Mouse (Mus musculus): ENCODE results near the gene Trim71.
"Not testable (repeated sequence)": the region's sequence is repeated elsewhere in the genome, so short reads cannot be mapped to it uniquely, and the experiment has no call there.

Trim71 gene

DNA sequence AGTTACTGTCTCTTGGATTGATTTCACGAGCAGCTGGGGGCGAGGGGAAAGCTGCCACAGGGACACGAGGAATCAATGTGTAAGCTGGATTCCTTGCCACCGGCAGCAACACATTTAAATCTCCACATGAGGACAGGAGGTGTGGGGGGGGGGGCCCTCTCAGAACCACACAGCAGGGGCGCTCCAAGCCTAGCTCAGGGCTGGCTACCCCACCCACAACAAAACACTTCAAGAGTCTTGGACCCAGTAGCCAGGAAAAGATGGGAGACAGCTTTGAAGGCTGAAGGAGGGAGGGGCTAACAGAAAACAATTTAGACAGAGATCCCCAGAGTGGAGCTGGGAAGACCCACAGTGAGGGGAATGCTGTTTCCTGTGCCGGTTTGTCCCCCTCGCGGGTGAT lies 38.3 kb downstream of the Trim71 start:
- DNase-seq (ENCODE audit: low read depth), result no peak

DNA sequence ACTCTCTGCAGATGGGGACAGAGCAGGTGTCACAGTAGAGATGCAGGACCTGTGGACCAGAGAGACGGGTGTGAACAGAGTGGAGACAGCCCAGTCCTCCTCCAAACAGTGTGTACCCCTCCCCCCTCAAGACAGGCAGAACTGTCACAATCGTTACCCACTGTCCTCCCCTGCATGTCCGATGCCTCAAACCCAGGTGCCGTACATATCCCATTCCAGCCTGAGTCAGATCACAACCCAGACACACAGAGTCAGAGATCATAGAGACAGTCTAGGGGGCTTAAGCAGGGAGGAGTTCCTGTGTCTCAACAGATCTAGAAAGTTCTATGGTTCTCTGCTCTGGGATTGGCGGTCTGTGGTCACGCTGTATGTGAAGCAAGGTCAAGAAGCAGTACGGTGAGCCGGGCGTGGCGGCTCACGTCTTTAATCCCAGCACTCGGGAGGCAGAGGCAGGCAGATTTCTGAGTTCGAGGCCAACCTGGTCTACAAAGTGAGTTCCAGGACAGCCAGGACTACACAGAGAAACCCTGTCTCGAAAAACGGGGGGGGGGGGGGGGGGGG lies 39.0 kb downstream of the Trim71 start:
- DNase-seq (ENCODE audit: low read depth), result no peak

DNA sequence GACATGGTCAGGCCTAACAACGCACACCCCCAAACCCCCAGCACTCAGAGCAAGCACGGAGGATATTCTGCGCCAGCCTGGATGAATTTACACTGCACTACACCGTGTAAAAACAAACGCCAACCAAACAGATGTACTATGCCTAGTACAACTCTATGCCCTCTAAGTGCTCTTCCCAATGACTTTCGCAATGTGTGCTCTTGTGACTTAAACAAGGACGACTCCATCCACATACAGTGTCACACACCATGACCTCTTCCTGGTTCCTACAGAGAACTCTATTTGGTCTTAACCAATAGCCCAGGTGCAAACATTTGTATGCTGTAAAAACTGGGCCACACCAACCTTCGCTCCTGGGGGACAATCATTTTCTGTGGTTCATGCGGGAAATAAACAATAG lies 41.7 kb downstream of the Trim71 start:
- DNase-seq (ENCODE audit: low read depth), result no peak

DNA sequence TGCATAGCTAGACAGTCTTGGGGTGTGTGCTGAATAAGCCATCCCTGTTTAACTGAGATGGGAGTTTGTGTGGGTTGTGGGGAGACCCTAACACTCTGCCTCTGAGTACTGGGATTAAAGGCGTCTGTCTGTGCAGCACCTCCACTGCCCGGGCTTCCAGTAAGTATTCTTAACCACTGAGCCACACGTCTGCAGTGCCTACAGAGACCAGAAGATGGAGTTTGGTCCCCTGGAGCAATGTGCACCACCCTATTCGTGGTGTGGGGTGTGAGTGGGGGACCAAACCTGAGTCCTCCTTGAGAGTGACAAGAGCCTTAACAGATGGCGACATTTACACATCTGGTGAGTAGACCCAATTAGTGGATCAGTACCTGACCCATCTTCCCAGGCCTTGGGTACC lies 42.1 kb downstream of the Trim71 start:
- no peak for DNase-seq (ENCODE audit: low read depth)

DNA sequence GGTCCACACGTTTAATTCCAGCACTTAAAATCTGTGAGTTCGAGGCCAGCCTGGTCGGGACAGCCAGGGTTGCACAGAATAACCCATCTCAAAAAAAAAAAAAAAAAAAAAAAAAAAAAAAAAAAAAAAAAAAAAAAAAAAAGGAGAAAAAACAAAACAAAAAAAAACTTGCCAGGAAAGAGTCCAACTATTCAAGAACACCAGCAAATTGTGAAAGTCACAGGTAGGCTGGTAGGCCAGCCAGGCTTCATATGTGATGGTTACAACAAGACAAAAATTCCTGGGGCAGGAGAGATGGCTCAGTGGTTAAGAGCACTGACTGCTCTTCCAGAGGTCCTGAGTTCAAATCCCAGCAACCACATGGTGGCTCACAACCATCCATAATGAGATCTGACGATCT lies 43.6 kb downstream of the Trim71 start:
- not testable (repeated sequence) for DNase-seq (ENCODE audit: low read depth)

DNA sequence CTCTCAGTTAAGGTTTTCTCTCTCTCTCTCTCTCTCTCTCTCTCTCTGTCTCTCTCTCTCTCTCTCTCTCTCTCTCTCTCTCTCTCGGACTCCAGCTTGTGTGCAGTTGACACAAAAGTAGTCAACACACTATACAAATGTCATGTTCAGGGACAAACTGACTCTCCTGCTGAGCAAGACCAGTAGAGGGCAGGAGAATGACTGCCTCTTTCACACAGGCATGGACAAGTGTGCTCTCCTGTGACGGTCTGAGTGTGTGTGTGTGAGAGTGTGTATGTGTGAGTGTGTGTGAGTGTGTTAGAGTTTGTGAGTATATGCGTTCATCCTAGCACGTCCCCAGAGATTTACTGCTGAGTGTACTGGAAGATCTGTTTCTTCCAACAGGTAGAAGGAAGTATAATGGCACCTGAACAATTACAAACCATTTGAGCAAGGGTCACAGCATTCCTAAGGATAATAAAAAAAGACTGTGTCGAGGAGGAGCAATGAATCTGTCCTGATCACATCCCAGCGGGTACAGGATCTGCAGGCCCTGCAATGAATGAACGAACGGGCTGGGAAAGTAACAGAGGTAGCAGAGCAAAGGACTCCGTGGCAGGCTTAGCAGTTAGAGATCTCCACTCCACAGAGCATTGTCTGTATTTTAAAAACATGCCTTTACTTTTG lies 45.2 kb downstream of the Trim71 start:
- DNase-seq (ENCODE audit: low read depth), result no peak

DNA sequence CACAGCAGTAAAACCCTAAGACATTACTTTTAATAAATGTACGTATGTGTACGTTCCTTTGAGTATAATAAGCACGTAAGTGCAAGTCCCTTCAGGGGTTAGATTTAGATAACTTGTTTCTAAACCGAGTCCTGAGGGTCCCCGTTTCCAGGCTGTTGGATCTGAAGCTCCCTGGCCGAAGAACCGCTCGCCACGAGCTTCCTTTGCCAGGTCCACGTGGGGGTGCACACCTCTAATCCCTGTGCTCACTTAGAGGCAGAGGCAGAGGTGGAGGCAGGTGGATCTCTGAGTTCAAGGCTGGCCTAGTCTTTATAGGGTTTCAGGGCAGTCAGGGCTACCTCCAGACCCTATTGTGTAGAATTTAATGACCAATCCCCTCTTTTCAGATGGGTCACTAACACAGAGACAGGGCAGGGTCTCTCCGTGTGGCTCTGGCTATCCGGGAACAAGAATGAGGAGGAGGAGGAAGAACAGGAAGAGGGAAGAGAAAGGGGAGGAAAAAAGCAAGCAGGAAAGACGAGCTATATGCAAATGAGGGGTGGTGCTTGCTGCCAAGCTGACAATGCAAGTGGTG lies 46.2 kb downstream of the Trim71 start:
- DNase-seq (ENCODE audit: low read depth), result no peak

DNA sequence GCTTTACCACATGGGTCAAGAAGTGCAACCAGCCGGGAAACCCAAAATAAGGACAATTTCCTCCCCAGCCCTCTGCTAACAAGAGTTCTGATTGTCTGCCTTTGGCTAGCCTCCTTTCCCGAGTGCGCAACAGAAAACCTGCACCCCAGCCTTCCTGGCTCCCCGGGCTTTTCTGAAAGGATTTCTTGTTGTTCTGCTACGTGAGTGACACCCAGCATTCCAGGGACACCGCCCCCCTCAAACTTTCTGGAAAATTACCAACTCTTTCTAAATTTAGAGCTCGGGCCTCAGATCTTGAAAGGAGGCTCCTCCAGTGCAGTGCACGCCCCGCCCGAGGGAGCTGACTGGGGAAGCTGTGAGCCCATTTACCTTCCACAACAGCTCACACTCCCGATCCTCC lies 48.8 kb downstream of the Trim71 start, which contains the start of gene C130032M10Rik:
TSS of gene C130032M10Rik (plus strand) at position 334 of the 400 bp plus-strand sequence.
- DNase-seq (ENCODE audit: low read depth), result peak; percentile 55

DNA sequence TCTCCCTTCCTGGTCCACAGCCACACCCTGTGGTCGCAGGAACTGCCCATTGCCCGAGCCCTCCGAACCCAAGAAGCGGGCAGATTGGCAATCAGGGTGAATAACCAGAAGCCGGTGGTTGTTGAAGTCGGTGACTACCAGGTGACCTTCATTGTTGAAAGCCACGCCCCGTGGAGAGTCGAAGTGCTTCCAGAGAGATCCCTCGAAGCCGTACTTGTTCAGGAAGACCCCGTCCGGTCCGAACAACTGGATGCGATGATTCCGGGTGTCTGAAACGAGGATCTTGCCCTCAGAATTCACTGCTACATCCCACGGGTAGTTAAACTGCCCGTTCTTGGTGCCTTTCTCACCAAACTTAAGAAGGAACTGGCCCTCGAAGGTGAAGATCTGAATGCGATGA lies 51.3 kb downstream of the Trim71 start:
- DNase-seq (ENCODE audit: low read depth), result no peak

DNA sequence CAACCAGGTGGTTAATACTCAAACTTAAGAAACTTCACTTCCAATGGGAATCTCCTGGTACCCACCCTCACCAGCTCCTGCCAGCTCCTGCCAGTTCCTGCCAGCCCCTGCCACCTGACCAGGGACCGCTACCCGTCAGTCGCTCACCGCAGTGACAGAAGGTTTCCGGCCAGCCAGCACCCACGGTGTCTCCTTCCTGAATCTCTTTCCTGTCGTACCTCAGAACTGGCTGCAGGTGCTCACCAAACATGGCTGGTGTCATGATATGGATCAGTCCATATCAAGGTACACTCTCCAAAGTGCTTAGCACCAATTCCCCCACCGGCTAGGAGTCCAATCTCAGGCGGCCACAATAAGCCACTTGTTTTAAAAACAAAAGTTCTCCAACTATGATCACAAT lies 54.4 kb downstream of the Trim71 start:
- DNase-seq (ENCODE audit: low read depth), result no peak

DNA sequence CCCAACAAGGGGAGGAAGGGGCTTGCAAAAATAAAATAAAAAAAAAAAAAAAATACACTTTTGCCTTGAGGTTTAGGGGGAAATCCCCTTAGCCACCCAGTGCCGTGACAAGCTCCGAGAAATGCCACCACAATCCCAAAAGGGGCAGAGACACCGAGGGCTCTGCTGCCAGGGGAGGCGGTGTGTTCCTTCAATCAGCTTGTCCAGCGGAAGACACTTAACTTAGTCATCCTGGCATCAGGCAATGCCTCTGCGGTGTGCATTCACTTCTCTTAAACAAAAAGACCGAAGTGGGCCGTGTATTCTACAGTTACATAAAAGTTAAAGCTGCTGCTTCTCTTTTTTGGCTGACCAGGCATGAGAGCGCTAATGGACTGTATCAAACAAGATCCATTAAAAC lies 56.7 kb downstream of the Trim71 start:
- no peak for DNase-seq (ENCODE audit: low read depth)

DNA sequence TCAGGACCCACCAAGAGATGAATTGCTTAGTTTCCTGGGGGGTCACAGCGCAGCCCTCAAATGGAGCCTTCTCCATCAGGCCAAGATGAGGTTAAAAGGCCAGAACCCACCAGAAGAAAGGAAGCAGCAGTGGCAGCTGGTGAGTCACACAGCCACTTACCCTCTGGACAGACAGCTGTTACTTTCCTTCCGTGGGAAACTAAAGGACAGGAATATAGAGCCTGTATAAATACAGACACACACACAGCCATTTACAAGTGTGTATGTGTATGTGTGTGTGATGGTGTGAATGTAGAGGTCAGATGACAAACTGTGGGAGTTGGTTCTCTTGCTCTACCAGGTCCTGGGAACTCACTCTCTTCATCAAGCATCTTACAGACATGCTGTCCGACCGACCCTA lies 57.6 kb downstream of the Trim71 start:
- DNase-seq (ENCODE audit: low read depth), result no peak

DNA sequence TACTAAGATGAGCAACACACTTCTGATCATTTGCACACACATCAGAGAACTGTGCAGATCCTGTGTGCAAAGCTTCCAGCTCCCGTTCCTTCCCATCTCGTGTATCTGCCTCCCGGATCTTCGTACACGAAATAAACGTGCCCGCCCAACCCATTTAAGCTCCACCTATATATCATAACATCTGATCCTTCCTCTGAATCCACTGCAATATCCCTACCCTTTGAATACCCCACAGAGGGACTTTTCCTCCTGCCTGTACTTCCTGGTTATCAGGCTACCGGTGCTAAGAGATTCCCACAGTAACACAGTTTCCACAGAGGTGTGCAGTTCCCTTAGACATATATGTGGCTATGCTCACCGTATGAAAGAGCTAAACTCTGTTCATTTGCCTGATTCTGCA lies 59.4 kb downstream of the Trim71 start, which contains the start of gene Ccr4:
TSS of gene Ccr4 (minus strand) at position 101 of the 400 bp plus-strand sequence.
- no peak for DNase-seq (ENCODE audit: low read depth)

DNA sequence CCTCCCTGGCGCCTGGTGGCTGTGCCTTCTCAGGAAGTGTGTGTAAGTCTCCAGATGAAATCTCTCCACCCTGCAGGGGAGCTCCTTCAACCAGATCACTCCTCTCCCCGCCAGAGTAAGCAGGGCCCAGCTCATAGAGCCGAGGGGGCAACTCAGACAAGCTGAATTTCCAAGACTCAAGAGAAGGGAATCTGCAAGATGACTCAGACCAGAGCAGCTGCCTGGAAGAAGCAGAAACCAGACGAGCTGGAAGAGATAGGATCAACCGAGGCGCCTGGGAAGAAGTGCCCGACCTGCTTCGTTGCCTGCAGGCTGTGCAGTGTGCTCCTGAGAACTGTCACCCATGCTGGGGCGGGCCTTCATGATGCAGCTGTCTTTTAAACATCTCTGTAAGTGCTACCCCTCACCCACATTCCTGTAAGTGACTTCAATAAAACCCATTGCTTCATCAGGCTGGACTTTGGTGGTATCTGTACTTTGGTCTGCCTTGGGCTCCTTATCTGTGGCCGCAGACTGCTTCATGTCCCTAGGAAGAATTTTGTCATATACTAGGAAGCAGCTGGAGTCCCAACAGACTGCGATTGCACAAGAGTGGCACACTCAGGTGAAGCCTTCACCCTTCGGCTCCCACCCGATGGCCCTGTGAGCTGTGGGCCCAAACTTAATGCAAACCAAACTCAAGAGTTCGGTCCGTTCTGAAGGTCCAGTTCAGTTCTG lies 61.3 kb downstream of the Trim71 start:
- no peak for DNase-seq (ENCODE audit: low read depth)

DNA sequence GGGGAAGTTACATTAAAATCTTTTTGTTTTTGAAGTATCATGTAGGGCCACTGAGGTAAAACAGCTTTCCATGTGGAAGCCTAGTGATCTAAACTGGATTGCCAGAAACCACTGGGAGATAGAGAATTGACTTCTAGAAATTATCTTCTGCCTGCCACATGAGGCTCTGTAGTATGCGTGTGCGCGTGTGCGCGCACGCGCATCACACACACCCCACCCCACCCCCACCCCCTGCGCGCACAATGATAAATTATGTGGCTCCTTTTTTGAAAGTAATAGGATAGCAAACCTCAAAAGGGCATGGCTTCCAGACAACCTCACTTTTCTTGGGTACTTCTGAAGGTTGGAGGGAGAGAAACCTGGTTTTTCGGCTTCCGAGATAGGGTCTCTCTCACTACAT lies 62.3 kb downstream of the Trim71 start:
- no peak for DNase-seq (ENCODE audit: low read depth)

DNA sequence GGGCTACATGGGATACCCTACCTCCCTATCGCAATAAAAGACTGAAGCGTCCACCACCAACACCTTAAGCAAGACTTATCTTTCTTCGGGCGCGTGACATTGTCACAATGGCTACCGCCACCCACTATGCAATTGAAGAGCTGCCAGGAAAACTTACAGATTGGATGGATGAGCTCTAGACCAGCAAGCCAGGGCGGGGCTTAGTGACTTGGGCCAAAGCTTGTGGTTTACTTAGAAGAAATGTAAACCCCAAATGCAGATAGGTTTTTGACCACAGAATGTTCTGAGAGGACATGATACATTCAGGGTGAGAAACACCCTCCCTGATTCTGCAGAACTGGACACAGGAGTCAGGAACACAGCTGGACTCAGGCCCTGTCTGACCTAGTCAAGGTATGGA lies 63.1 kb downstream of the Trim71 start:
- no peak for DNase-seq (ENCODE audit: low read depth)

DNA sequence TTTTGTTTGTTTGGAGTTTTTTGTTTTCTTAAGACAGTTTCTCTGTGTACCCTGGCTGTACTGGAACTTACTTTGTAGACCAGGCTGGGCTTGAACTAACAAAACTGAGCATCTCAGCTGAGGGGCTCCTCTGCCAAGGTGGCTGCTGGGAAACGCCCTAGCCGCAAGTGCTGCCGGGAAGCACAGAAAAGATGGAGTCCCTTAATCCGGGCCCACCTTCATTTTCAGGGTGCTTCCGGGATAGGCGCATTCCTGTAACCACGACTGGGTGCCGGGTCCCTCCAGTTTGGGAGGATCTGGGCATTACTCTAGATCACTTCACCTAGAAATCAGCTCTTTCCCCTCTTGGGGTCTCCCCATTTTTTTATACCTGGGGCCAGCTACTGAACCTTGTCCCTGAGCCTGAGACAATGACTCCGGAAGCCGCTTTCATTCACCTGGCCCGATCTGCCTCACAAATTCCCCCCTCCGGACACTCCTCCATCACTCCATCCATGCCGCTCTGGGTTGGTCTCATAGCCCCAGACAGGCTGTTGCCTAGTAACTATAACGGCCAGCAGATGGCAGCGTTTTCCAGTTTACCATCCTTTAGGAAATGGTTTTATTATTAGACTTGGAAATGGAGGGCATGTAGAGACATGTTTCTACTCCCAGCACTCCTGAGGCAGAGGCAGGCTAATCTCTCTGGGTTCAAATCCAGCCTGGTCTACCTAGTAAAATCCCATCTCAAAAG lies 64.2 kb downstream of the Trim71 start:
- DNase-seq (ENCODE audit: low read depth), result no peak

DNA sequence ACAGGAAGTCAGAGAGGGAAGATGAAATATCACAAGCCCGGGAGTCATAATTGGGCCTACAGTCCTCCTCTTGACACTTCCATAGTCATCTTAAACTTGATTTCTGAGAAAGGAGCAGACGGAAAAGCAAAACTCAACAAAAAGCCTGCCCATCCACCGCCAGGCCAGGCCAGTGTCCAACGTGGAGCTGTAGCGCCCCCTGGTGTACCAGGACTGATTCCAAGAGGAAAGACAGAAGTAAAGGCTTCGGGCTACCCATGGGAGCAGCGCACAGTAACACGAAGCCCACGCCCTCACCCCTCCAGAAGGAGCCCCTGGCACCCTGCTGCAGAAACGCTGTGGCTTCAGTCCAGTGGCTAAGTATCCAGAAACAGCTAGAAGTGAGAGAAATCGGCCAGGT lies 66.0 kb downstream of the Trim71 start:
- DNase-seq (ENCODE audit: low read depth), result peak; percentile 53

DNA sequence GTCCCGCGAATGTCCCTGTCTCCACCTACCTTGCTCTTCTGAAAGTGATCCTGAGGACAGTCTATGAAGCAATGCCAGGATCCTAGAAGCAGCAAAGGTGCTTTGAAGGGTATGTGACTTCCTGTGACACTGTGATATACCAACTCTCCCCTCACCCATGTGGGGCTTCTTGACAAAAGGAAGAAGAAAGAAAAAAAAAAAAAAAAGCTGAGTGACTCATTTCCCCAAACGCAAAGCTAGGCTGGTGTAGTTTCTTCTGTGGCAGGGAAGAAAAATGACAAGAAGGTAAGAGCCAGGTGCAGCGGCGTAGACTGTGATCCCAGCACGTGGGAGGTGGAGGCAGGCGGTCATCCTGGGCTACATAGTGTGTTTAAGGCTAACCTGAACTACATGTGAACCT lies 67.7 kb downstream of the Trim71 start:
- no peak for DNase-seq (ENCODE audit: low read depth)

DNA sequence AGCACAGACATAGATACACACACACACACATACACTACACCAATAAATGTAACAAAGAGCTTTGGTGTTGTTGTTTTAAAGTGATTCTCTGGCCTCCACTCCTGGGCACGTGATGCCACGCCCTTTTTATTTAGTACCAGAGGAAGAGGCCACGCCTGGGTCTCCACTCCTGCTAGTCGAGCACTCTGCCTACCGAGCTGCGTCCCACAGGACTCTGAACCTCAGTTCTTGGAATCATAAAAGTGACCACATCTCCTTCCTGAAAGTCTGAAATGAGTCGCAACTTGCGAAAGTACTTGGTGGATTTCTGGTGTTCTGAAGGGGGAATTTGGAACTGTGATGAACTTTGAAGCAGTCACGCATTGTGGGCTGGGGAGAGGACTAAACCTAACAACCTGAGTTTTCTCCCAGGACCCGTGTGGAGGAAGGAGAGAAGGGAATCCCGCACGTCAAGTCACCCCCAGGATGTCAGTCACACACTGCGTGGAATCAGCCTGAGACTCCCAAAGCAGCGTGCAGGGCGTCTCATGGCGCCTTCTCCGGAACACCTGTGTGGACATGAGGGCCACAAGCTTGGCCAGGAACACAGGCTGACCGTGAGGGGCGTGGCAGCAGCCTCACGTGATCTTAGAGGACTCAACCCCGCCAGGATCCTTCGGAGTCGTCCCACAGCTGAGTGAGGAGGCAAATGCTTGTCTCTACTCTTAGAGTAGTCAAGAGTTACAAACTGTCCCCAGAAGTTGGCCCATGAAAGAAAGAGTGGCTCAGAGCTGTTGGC lies 76.5 kb downstream of the Trim71 start:
- DNase-seq (ENCODE audit: low read depth), result no peak

DNA sequence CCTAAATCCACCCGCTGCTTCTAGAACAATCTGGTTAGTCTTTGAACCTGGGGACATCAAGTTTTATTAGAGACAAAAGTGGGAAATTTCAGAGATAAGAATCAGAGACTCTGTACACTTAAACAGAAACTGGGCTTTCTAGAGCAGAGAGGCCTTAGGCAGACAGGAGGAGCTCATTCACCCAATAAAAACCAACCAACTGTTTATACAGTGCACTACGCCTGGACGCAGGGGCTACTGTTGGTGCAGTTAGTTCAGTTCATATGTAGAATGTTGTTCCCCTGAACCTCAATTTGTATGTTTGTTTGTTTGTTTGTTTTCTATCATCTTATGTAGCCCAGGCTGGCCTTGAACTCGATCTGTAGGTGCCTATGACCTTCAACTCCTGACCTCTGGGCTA lies 77.4 kb downstream of the Trim71 start:
- no peak for DNase-seq (ENCODE audit: low read depth)

DNA sequence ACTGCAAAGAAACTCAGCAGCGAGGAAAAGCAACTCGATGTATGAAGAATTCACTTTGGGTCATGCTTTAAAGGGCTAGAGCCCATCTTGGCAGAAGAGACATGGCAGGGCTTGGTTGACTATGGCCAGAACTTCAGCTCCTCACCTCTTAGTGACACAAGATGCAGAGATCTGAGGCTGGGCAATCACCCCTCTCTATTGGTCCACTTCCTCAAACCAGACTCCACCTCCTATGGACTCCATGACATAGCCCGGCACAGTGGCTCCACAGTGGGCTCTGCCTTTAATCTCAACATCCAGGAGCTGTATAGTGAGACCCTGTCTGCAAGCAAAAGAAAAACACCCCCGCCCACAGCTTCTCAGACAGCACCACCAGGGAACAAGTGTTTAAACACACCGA lies 79.4 kb downstream of the Trim71 start:
- DNase-seq (ENCODE audit: low read depth), result no peak

Measured in fibroblast of lung, adult 2 months (primary cell).